Mouse (Mus musculus): ENCODE measurements around the gene Lpin3.

GRCm38 (mm10) chr2:160856359-160857102 is 23.9 kb upstream of the Lpin3 start:
- no peak for TF ChIP-seq POLR2A (IDR thresholded peaks at IDR 0.05; ENCODE audit: low read depth, low read length)
- TF ChIP-seq CTCF (IDR thresholded peaks at IDR 0.05; ENCODE audit: extremely low read depth, insufficient read length, insufficient replicate concordance, low read depth, low read length), result no peak

All from small intestine, adult 2 months (tissue).